Mouse (Mus musculus): ENCODE results near the gene Gm10643.

Gm10643 gene

DNA sequence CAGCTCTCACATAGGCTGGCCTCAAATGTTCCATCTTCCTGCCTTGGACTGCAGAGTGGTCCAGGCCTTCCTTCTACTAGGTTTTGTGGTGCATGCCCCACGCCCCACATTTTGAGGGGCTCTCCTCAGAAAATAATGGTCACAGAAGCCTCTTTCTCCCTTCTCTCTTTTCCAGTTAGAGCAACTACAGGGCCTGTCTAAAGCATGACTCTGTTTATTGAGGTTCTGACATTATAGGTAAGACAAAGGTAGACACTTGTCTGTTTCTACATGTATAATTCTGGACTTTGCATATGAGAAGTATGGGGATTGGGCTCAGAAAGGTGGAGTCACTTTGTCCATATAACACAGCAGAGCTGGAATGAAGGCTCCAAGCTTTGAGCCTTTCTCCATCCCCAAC is at the start of gene Gm10643:
Gene Gm10643 (minus strand): TSS at position 101 of the 400 bp plus-strand sequence.
- DNase-seq (ENCODE audit: low spot score in 2 of 2), result no peak

- no peak for DNase-seq (ENCODE audit: low spot score in 2 of 2)
These were observed 41.5 kb upstream of the Gm10643 start for GRCm38 (mm10) chr8:84106216-84107040.

DNA sequence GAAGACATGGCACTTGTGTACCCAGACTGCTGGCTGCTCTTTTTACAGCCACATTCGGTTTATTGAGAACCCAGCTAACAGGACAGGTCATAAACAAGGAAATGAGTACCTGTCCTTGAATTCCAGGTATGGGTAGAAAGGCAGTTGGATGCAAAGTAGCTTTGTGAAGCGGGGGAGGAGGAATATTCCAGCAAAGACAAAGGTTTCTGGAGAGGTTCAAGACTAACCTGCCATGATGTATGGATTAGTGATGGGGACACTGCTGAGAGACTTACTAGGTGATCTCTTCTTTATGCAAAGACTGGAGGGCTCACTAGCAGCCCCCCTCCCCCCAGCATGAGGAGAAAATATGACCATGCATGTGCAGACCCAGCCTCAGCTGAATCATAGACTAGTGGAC is 40.7 kb upstream of the Gm10643 start:
- DNase-seq (ENCODE audit: low spot score in 2 of 2), result no peak

GRCm38 (mm10) chr8:84104697-84105609 is 40.0 kb upstream of the Gm10643 start, which contains the start of gene Dcaf15:
Gene Dcaf15 (minus strand): TSS chr8:84104768.
- peak; percentile 95 to 98 for DNase-seq (ENCODE audit: low spot score in 2 of 2)

GRCm38 (mm10) chr8:84104221-84104620 is 39.3 kb upstream of the Gm10643 start:
- DNase-seq (ENCODE audit: low spot score in 2 of 2), result no peak

GRCm38 (mm10) chr8:84103601-84104000 is 38.7 kb upstream of the Gm10643 start:
- no peak for DNase-seq (ENCODE audit: low spot score in 2 of 2)

- DNase-seq (ENCODE audit: low spot score in 2 of 2), result no peak
These were observed 36.7 kb upstream of the Gm10643 start for GRCm38 (mm10) chr8:84101476-84102270.

DNA sequence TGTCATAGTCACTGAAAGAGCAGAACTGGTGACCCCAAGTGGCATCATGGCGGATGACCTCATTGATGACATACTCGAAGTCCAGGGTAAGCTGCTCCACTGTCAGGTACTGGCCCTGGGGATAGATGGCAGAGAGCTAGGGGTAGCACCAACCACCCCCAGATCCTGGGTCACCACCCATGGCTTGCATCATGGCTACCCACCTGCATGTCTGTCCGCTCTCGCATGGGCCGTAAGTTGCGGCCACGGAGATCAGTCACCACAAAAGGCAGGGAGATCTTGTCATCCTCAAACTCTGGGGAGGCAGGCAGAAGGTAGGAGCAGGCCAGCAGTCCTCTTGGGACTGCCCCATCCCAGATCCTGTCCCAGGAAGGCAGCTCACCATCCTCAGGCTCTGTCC is 33.4 kb upstream of the Gm10643 start:
- DNase-seq (ENCODE audit: low spot score in 2 of 2), result no peak

DNA sequence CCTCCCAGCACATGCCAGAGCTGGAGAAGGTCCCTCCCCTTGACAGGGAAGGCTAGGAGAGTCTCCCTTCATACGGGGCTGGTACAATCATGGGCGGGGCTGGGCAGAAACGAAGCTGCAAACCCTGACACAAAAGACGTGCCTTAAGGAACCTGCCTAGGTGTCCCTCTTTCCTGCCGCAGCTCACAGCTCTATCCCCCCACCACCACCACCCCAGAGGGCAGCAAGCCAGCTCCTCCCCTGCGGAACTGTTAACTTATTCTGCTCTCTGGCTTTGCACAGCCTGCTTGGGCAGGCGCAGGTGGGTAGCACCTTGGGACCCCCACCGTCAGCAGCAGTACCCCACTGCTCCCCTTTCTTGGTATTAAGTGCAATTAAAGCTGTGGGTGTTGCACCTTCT is 31.1 kb upstream of the Gm10643 start:
- no peak for DNase-seq (ENCODE audit: low spot score in 2 of 2)

DNA sequence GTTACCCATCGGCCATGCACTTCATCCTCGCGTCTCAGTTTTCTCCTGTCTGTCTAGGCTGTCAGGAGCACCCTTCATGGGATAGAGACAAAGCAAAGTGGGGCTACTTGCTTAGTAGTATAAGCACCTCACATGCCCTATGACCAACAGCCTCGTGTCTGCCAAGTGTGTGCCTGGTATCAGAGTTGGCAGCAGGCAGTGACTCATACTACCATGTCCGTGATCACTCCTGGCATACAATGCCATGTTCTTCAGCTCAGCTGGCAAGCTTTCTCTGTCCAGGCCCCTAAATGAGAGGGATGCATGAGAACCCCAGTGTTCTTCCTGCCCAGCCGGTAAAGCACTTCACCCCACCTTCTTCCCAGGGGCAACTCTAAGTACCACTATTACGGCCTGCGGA is 25.6 kb upstream of the Gm10643 start:
- DNase-seq (ENCODE audit: low spot score in 2 of 2), result no peak

DNA sequence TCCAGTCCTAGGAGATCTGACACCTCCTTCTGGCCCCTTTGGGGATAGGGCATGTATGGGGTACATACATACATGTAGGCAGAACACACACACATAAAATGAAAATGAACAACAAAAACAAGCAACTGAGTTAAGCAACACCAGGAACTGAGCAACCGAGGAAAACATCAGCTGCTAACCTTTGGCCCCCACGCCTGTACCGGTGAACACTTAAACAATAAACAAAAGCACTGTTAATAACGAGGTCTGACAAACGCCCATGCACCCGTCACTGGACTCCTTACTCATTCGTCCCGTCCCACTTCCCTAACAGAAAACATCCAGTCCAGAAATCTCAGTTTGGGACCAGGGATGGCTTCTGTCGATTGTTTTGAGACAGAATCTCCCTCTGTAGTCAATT is 24.3 kb upstream of the Gm10643 start:
- no peak for DNase-seq (ENCODE audit: low spot score in 2 of 2)

DNA sequence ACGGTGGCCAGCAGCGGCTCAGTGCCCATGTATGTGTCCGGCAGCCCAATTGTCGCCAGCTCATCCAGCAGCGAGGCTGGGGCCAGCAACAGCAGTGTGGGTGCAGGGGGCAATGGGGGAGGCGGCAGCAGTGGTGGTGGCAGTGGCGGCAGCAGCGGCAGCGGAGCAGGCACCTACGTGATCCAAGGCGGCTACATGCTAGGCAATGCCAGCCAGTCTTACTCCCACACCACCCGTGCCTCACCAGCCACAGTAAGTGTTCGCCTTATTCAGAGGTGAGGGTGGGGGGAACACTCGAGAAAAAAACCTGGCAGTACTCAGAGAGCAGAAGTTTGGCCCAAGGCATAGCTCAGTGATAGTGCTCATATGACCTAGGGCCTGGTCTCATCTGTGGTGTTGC is 22.9 kb upstream of the Gm10643 start:
- no peak for DNase-seq (ENCODE audit: low spot score in 2 of 2)

DNA sequence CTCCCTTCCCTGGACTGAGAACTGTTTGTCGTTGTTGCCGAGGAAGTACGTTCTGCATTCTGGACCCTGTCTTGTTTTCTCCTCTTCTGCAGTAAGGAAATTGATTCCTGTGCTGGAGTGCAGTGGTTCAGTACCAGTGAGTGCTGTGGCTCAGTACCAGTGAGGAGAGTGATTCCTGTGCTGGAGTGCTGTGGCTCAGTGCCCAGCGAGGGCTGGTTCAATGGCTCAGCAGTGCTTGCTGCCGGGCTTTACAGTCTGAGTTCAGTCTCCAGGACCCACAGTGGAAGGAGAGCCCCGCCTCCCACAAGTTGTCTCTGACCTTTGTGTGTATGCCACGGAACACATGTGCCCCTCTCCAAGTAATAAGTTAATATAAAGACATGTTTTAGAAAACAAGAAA is 22.2 kb upstream of the Gm10643 start:
- DNase-seq (ENCODE audit: low spot score in 2 of 2), result no peak

GRCm38 (mm10) chr8:84084341-84085115 is 19.6 kb upstream of the Gm10643 start:
- DNase-seq (ENCODE audit: low spot score in 2 of 2), result no peak

DNA sequence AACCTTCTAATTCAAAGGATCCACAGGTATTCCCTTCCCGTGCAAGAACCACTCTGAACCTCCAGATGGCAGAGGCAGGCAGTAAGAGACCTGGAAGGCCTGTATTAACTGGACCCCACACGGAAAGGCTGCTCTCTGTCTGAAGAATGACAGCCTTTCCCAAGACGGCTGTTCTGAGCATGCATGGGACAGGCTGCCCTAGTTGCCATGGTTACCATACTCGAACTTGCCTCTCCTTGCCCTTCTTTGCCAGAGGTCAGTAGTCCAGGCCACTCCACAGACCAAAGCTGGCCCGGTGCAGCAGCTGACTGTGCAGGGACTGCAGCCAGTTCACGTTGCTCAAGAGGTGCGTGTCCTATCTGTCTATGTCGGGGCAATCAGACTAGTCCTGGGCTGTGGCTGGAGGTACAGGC is 18.9 kb upstream of the Gm10643 start:
- DNase-seq (ENCODE audit: low spot score in 2 of 2), result no peak

- DNase-seq (ENCODE audit: low spot score in 2 of 2), result no peak
These were observed 14.3 kb upstream of the Gm10643 start for GRCm38 (mm10) chr8:84079206-84079605.

GRCm38 (mm10) chr8:84076849-84077248 is 11.9 kb upstream of the Gm10643 start:
- no peak for DNase-seq (ENCODE audit: low spot score in 2 of 2)

DNA sequence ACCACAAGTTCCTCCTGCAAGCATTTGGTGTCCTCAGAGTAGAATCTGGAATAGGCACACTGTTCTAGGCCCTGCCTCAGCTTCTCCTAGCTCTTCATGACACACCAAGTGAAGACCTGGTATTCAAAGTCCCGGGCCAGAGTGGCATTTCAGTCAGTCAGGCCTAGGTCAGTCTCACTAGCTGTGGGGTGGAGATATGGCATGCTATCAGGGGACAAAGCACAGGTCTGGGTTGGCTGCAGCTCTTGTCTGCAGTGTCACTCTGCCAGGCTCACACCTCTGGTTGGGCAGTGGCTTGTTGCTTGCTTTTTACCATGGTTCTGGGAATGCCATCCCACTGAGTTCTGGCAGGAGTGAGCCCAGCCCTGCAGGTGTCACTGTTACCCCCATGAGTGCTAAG is 11.5 kb upstream of the Gm10643 start:
- DNase-seq (ENCODE audit: low spot score in 2 of 2), result no peak

GRCm38 (mm10) chr8:84073230-84073976 is 8.5 kb upstream of the Gm10643 start:
- no peak for DNase-seq (ENCODE audit: low spot score in 2 of 2)

GRCm38 (mm10) chr8:84072321-84072720 is 7.4 kb upstream of the Gm10643 start:
- DNase-seq (ENCODE audit: low spot score in 2 of 2), result no peak
